Mouse (Mus musculus) midbrain, embryonic 15.5 days (tissue): ENCODE measurements around the gene Tmem53. TPM values are rescaled to one million over a fixed set of nuclear protein-coding genes. Genes with fewer than 3 reads are reported as not detected.

Experiments
- ATAC-seq: fragments of 200-750 bp; cut with Nextera tagmentation; replicated peaks from 2 replicates; pipeline ENCODE4 v1.8.0; 2017; ENCODE audit warnings: moderate TSS enrichment
- H3K27ac ChIP-seq: fragments of 300-500 bp; sonication (generic); 2 replicates; pipeline ENCODE4 v1.5.1; 2015; ENCODE audit warnings: mild to moderate bottlenecking, inconsistent platforms
- H3K27me3 ChIP-seq: fragments of 300-500 bp; sonication (generic); replicated peaks from 2 replicates; pipeline ENCODE4 v1.6.1; 2015; ENCODE audit warnings: inconsistent platforms
- H3K36me3 ChIP-seq: fragments of 300-500 bp; sonication (generic); replicated peaks from 2 replicates; pipeline ENCODE4 v1.6.1; 2015; ENCODE audit warnings: inconsistent platforms
- H3K4me1 ChIP-seq: fragments of 300-500 bp; sonication (generic); 2 replicates; pipeline ENCODE4 v1.6.1; 2015; ENCODE audit warnings: inconsistent platforms
- H3K4me2 ChIP-seq: fragments of 300-500 bp; sonication (generic); 2 replicates; pipeline ENCODE4 v1.6.1; 2015; ENCODE audit warnings: inconsistent platforms, mild to moderate bottlenecking, moderate library complexity
- H3K4me3 ChIP-seq: fragments of 300-500 bp; sonication (generic); 2 replicates; pipeline ENCODE4 v1.5.1; 2015; ENCODE audit warnings: mild to moderate bottlenecking, inconsistent platforms
- H3K9ac ChIP-seq: fragments of 300-500 bp; sonication (generic); 2 replicates; pipeline ENCODE4 v1.6.1; 2015; ENCODE audit warnings: mild to moderate bottlenecking, inconsistent platforms
- H3K9me3 ChIP-seq: fragments of 300-500 bp; sonication (generic); 2 replicates; pipeline ENCODE4 v1.6.1; 2016; ENCODE audit warnings: inconsistent platforms
- WGBS: fragments of 180-500 bp; shearing (Covaris S2); methylation state at CpG from one replicate; pipeline ENCODE4 v1.1.7; 2015; ENCODE audit warnings: mixed read lengths; 5-methylcytosine and 5-hydroxymethylcytosine counted together
- polyA plus RNA-seq: library from polyadenylated mRNA; unstranded; fragments of >200 nt; fragmentation: Nextera tagmentation; extraction: Ambion mirVana; gene quantifications from 2 replicates; pipeline ENCODE4 v1.2.1, GENCODE M21; 2015

The Tmem53 gene
- polyA plus RNA-seq, 1 experiment from 2014 or later: 9.6 TPM

GRCm38 (mm10) chr4:117312416-117313084 lies 60.8 kb downstream of the Tmem53 start:
- Histone ChIP-seq H3K9me3 (no peaks in the 10 kb centered on the region), H3K9ac (no peak overlapping the region), H3K4me1 (peaks cover 28% of the 10 kb centered on the region), H3K27ac (no peak overlapping the region; the same call in 1 of the 2 replicates), H3K4me3 (no peak overlapping the region), H3K36me3 (no peaks in the 10 kb centered on the region), H3K4me2 (peak overlapping the region; percentile 17; the same call in 1 of the 2 replicates), H3K27me3 (peaks cover 17% of the 10 kb centered on the region; the same call in 1 of the 2 replicates)
- ATAC-seq: no peak
- WGBS: 6% methylated on average over 26 of the region's 26 CpGs

- no peak overlapping the region for H3K4me3 ChIP-seq
- ATAC-seq: no peak
- no peak overlapping the region for H3K9ac ChIP-seq
- H3K9me3 ChIP-seq: no peaks in the 10 kb centered on the region
- WGBS: 11% methylated on average over 4 of the region's 4 CpGs
- H3K4me1 ChIP-seq: peaks cover 32% of the 10 kb centered on the region
- no peak overlapping the region for H3K4me2 ChIP-seq
- no peak overlapping the region for H3K27ac ChIP-seq
- H3K36me3 ChIP-seq: no peaks in the 10 kb centered on the region
- peaks cover 17% of the 10 kb centered on the region for H3K27me3 ChIP-seq
Observed at GRCm38 (mm10) chr4:117313085-117313424, 61.3 kb downstream of the Tmem53 start.

GRCm38 (mm10) chr4:117314849-117315500 lies 63.2 kb downstream of the Tmem53 start:
- 52% methylated on average over 16 of the region's 16 CpGs for WGBS
- no peak overlapping the region for H3K9ac ChIP-seq
- no peak overlapping the region for H3K4me2 ChIP-seq
- peaks cover 17% of the 10 kb centered on the region for H3K27me3 ChIP-seq
- H3K9me3 ChIP-seq: no peaks in the 10 kb centered on the region
- H3K4me3 ChIP-seq: no peak overlapping the region
- ATAC-seq: no peak
- H3K36me3 ChIP-seq: no peaks in the 10 kb centered on the region
- H3K27ac ChIP-seq: no peak overlapping the region
- H3K4me1 ChIP-seq: peaks cover 37% of the 10 kb centered on the region

GRCm38 (mm10) chr4:117316800-117317199 lies 65.0 kb downstream of the Tmem53 start:
- Histone ChIP-seq H3K27ac (no peak overlapping the region), H3K27me3 (peaks cover 22% of the 10 kb centered on the region), H3K4me3 (no peak overlapping the region), H3K4me1 (peaks cover 37% of the 10 kb centered on the region), H3K9ac (no peak overlapping the region; the same call in 1 of the 2 replicates), H3K9me3 (no peaks in the 10 kb centered on the region), H3K4me2 (peak overlapping the region; percentile 25; the same call in 1 of the 2 replicates), H3K36me3 (no peaks in the 10 kb centered on the region)
- no peak for ATAC-seq
- 54% methylated on average over 6 of the region's 6 CpGs for WGBS

- WGBS: 24% methylated on average over 18 of the region's 18 CpGs
- no peak overlapping the region for H3K4me3 ChIP-seq
- no peak overlapping the region; the same call in 1 of the 2 replicates for H3K27ac ChIP-seq
- no peak overlapping the region for H3K9ac ChIP-seq
- no peaks in the 10 kb centered on the region for H3K36me3 ChIP-seq
- peaks cover 36% of the 10 kb centered on the region for H3K4me1 ChIP-seq
- peaks cover 22% of the 10 kb centered on the region for H3K27me3 ChIP-seq
- peak; percentile 31; the same call in 1 of the 2 replicates for ATAC-seq
- no peaks in the 10 kb centered on the region for H3K9me3 ChIP-seq
- peak overlapping the region; percentile 25 for H3K4me2 ChIP-seq
Observed at GRCm38 (mm10) chr4:117317701-117318190, 66.0 kb downstream of the Tmem53 start.

Other genes with a start within 250 kb of the Tmem53 start
- 44.6 and 46.2 TPM in 2 replicates for gene Eif2b3, start 232.5 kb upstream of the Tmem53 start, polyA plus RNA-seq
- 7.7 and 9.0 TPM in 2 replicates for gene Ptch2, start 155.9 kb upstream of the Tmem53 start, polyA plus RNA-seq
- 3.9 and 4.3 TPM in 2 replicates for gene Btbd19, start 126.2 kb upstream of the Tmem53 start, polyA plus RNA-seq
- gene Tctex1d4, start 125.2 kb upstream of the Tmem53 start, polyA plus RNA-seq: 0.42 TPM in 1 of 2 replicates, not detected in the other
- gene Plk3, start 118.0 kb upstream of the Tmem53 start, polyA plus RNA-seq: 19.1 and 19.3 TPM in 2 replicates
- 430 and 431 TPM in 2 replicates for gene Rps8, start 95.7 kb upstream of the Tmem53 start, polyA plus RNA-seq
- gene Kif2c, start 69.3 kb upstream of the Tmem53 start, polyA plus RNA-seq: 8.1 and 10.0 TPM in 2 replicates
- 1.8 TPM in 2 replicates for gene Armh1, start 174 bp downstream of the Tmem53 start, polyA plus RNA-seq
- gene Rnf220, start 245.1 kb downstream of the Tmem53 start, polyA plus RNA-seq: 136 and 140 TPM in 2 replicates